Mouse (Mus musculus) hindbrain, embryonic 11.5 days (tissue): ENCODE data around the gene Tha1. TPM values are rescaled to one million over a fixed set of nuclear protein-coding genes. Genes with fewer than 3 reads are reported as not detected.

Experiments used
- ATAC-seq: fragments of 200-750 bp; cut with Nextera tagmentation; 2 replicates; pipeline ENCODE4 v1.8.0; 2017; ENCODE audit warnings: mild to moderate bottlenecking, moderate TSS enrichment, moderate library complexity; ENCODE audit not compliant: low FRiP score
- DNase-seq: peaks from one replicate; pipeline ENCODE4 v3.0.0-alpha.2; 2015; ENCODE audit warnings: low spot score
- H3K27ac ChIP-seq: fragments of 300-500 bp; sonication (generic); 2 replicates; pipeline ENCODE4 v1.5.1; 2014; ENCODE audit warnings: mild to moderate bottlenecking, low read depth, low read length
- H3K27me3 ChIP-seq: fragments of 300-500 bp; sonication (generic); 2 replicates; pipeline ENCODE4 v1.6.1; 2014; ENCODE audit warnings: mild to moderate bottlenecking, low read length, moderate library complexity, mixed read lengths; ENCODE audit not compliant: control insufficient read depth, insufficient read depth
- H3K36me3 ChIP-seq: fragments of 300-500 bp; sonication (generic); 2 replicates; pipeline ENCODE4 v1.6.1; 2014; ENCODE audit warnings: mild to moderate bottlenecking, low read length, moderate library complexity, mixed read lengths; ENCODE audit not compliant: control insufficient read depth, insufficient read depth
- H3K4me1 ChIP-seq: fragments of 300-500 bp; sonication (generic); replicated peaks from 2 replicates; pipeline ENCODE4 v1.6.1; 2014; ENCODE audit warnings: low read length, mixed read lengths; ENCODE audit not compliant: control insufficient read depth, insufficient read depth
- H3K4me2 ChIP-seq: fragments of 300-500 bp; sonication (generic); replicated peaks from 2 replicates; pipeline ENCODE4 v1.6.1; 2014; ENCODE audit warnings: mild to moderate bottlenecking, low read depth, low read length
- H3K4me3 ChIP-seq: fragments of 300-500 bp; sonication (generic); 2 replicates; pipeline ENCODE4 v1.5.1; 2014; ENCODE audit warnings: low read depth, low read length
- H3K9ac ChIP-seq: fragments of 300-500 bp; sonication (generic); 2 replicates; pipeline ENCODE4 v1.6.1; 2014; ENCODE audit warnings: low read depth, low read length
- H3K9me3 ChIP-seq: fragments of 300-500 bp; sonication (generic); 2 replicates; pipeline ENCODE4 v1.6.1; 2016; ENCODE audit warnings: low read length; ENCODE audit not compliant: control insufficient read depth
- WGBS: fragments of 180-500 bp; shearing (Covaris S2); extraction: QIAGEN DNeasy Blood & Tissue Kit; methylation state at CpG from one replicate; pipeline ENCODE4 v1.1.7; 2014; 5-methylcytosine and 5-hydroxymethylcytosine counted together
- polyA plus RNA-seq: library from polyadenylated mRNA; unstranded; fragments of >200 nt; fragmentation: Nextera tagmentation; extraction: Ambion mirVana; gene quantifications from 2 replicates; pipeline ENCODE4 v1.2.1, GENCODE M21; 2014

Gene Tha1
- polyA plus RNA-seq, 1 experiment from 2014 or later, result 1.7 TPM

GRCm38 (mm10) chr11:117822728-117823241 lies 50.5 kb downstream of the Tha1 start:
- Histone ChIP-seq H3K9me3 (no peaks in the 10 kb centered on the region), H3K4me3 (no peak overlapping the region), H3K36me3 (no peaks in the 10 kb centered on the region; the same call in 1 of the 2 replicates), H3K4me2 (no peak overlapping the region), H3K4me1 (peaks cover 2% of the 10 kb centered on the region), H3K27me3 (no peaks in the 10 kb centered on the region), H3K9ac (no peak overlapping the region), H3K27ac (no peak overlapping the region)
- 91% methylated on average over 7 of the region's 7 CpGs for WGBS
- ATAC-seq, result no peak
- DNase-seq, result no peak

- Histone ChIP-seq H3K4me1 (peaks cover 2% of the 10 kb centered on the region), H3K4me2 (no peak overlapping the region), H3K27ac (no peak overlapping the region), H3K27me3 (no peaks in the 10 kb centered on the region), H3K36me3 (no peaks in the 10 kb centered on the region; the same call in 1 of the 2 replicates), H3K9ac (no peak overlapping the region), H3K4me3 (no peak overlapping the region), H3K9me3 (no peaks in the 10 kb centered on the region)
- no peak for ATAC-seq
- WGBS, result 88% methylated on average over 9 of the region's 9 CpGs
- no peak for DNase-seq
Observed at GRCm38 (mm10) chr11:117821868-117822267, 51.4 kb downstream of the Tha1 start.

- ATAC-seq, result no peak
- Histone ChIP-seq H3K9ac (no peak overlapping the region), H3K4me2 (no peak overlapping the region), H3K4me1 (peaks cover 2% of the 10 kb centered on the region; the same call in 1 of the 2 replicates), H3K36me3 (no peaks in the 10 kb centered on the region; the same call in 1 of the 2 replicates), H3K9me3 (no peaks in the 10 kb centered on the region), H3K27me3 (no peaks in the 10 kb centered on the region), H3K4me3 (no peak overlapping the region), H3K27ac (no peak overlapping the region)
- WGBS, result 96% methylated on average over 7 of the region's 7 CpGs
- DNase-seq, result no peak
Observed at GRCm38 (mm10) chr11:117820173-117820572, 53.1 kb downstream of the Tha1 start.

- ATAC-seq (no peak), DNase-seq (no peak)
- Histone ChIP-seq H3K9ac (no peak overlapping the region), H3K4me3 (no peak overlapping the region), H3K27me3 (no peaks in the 10 kb centered on the region), H3K9me3 (no peaks in the 10 kb centered on the region), H3K4me1 (no peaks in the 10 kb centered on the region), H3K27ac (no peak overlapping the region), H3K36me3 (no peaks in the 10 kb centered on the region; the same call in 1 of the 2 replicates), H3K4me2 (no peak overlapping the region)
- WGBS, result 78% methylated on average over 8 of the region's 8 CpGs
Observed at GRCm38 (mm10) chr11:117819095-117819494, 54.2 kb downstream of the Tha1 start.

Other genes with a start within 250 kb of the Tha1 start
- gene Tnrc6c, start 219.2 kb downstream of the Tha1 start, polyA plus RNA-seq, result 17.0 and 20.6 TPM in 2 replicates
- gene Tmc8, start 91.4 kb downstream of the Tha1 start, polyA plus RNA-seq, result 0.86 and 0.93 TPM in 2 replicates
- 8.1 and 9.5 TPM in 2 replicates for gene Tmc6, start 91.3 kb downstream of the Tha1 start, polyA plus RNA-seq
- 1.5 TPM in 1 of 2 replicates, not detected in the other for gene 6030468B19Rik, start 75.8 kb downstream of the Tha1 start, polyA plus RNA-seq
- gene Gm20708, start 63.8 kb downstream of the Tha1 start, polyA plus RNA-seq, result 0.83 and 1.2 TPM in 2 replicates
- 28.0 and 33.7 TPM in 2 replicates for gene Syngr2, start 63.8 kb downstream of the Tha1 start, polyA plus RNA-seq
- 3.4 and 3.5 TPM in 2 replicates for gene Afmid, start 47.6 kb downstream of the Tha1 start, polyA plus RNA-seq
- gene Tk1, start 47.4 kb downstream of the Tha1 start, polyA plus RNA-seq, result 73.3 and 84.3 TPM in 2 replicates
- gene Birc5, start 24.2 kb downstream of the Tha1 start, polyA plus RNA-seq, result 296 and 301 TPM in 2 replicates
- not detected in 2 replicates for gene Tmem235, start 12.7 kb downstream of the Tha1 start, polyA plus RNA-seq
- gene Socs3, start 96.6 kb upstream of the Tha1 start, polyA plus RNA-seq, result 3.4 and 5.6 TPM in 2 replicates
- 38.6 and 39.1 TPM in 2 replicates for gene Pgs1, start 112.8 kb upstream of the Tha1 start, polyA plus RNA-seq